Mouse (Mus musculus) adrenal gland, adult 2 months (tissue): Measurements from ENCODE around the gene Ambra1. TPM values are rescaled to one million over a fixed set of nuclear protein-coding genes. Genes with fewer than 3 reads are reported as not detected.
"Not testable (repeated sequence)": the region's sequence is repeated elsewhere in the genome, so short reads cannot be mapped to it uniquely, and the experiment has no call there.

ENCODE experiments used
- DNase-seq: peaks from one replicate; pipeline ENCODE4 v3.0.0; 2021
- long read RNA-seq: library from polyadenylated mRNA; stranded (forward); transcript quantifications from one replicate; pipeline ENCODE4 v2.0.0, GENCODE M21; 2021
- polyA plus RNA-seq: library from polyadenylated mRNA; depleted of rRNA; stranded (reverse); fragments of >200 nt; gene quantifications from 2 replicates; pipeline ENCODE4 v1.2.3, GENCODE M21; 2012; rRNA removed
- total RNA-seq, 2 experiments: library from RNA; stranded (reverse); gene quantifications; 2 replicates each; pipeline ENCODE4 v1.2.3; 2021

The Ambra1 gene
- 10 to 100 TPM; 31.0 to 34.1 TPM for total RNA-seq
- polyA plus RNA-seq: 23.8 and 29.8 TPM in 2 replicates
- long read RNA-seq, full-length matches to known transcripts: 8 of 15 reads
- long read RNA-seq, partial matches to known transcripts: 3 of 15 reads
- long read RNA-seq, other reads (novel, unspliced or antisense): 4 of 15 reads

- peak; percentile 90 for DNase-seq
Measured at GRCm38 (mm10) chr2:91729971-91730821, at the start of gene Ambra1. Gene Ambra1 (plus strand): TSS chr2:91730134.

DNA sequence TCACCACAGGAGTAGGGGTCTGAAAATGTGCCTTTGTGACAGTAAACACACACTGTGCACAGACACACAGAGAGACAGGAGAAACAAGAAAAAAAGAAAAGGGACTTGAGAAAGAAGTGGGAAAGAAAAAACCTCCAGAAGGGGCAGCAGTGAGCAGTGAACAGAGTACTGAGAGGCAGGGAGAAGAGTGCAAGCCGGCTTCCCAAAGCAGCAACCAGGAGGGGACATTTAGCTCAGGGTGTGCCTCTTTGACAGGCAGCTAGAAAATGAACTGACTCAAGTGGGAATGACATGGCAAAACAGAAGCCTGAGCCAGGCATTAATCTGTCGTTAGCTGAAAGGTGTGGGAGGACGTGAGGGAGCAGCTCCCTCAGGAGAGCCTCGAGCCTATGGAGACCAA lies 47.1 kb upstream of the Ambra1 start:
- peak; percentile 29 for DNase-seq

DNA sequence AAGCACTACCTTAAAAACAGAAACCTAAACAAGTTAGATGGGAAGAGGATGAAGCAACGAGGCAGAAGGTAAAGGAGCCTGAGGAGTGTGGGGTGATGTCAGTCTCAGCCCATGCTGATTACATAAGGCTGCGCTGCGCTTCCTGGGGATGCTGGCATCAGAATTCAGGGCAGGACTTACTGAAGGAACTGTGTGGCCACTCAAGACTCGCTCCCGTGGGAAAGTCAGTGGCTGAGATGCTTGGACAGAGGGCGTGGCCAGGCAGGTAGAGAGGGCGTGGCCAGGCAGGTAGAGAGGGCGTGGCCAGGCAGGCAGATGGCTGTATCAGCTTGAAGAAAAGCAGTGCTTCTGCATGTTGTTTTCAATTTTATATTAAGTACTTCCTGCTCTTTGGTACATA lies 46.0 kb upstream of the Ambra1 start:
- DNase-seq: no peak

DNA sequence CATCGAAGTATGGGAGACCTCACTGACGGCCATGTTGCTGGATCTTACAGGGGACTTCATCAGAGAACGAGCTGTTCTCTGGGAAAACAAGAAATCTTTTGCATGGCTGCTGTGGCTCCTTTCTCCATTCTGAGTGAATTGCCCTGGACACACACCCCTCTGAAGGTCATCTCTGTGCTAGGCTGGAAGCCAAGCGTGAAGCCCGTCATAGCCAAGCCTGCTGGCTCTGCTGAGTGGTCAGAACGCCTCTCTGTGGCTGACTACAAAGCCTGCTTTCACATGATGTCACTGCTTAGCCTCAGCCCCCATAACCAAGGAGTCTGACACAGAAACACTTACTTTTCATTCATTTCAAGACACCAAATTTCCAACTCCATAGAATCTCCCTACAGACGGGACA lies 40.5 kb upstream of the Ambra1 start:
- DNase-seq: peak; percentile 93

DNA sequence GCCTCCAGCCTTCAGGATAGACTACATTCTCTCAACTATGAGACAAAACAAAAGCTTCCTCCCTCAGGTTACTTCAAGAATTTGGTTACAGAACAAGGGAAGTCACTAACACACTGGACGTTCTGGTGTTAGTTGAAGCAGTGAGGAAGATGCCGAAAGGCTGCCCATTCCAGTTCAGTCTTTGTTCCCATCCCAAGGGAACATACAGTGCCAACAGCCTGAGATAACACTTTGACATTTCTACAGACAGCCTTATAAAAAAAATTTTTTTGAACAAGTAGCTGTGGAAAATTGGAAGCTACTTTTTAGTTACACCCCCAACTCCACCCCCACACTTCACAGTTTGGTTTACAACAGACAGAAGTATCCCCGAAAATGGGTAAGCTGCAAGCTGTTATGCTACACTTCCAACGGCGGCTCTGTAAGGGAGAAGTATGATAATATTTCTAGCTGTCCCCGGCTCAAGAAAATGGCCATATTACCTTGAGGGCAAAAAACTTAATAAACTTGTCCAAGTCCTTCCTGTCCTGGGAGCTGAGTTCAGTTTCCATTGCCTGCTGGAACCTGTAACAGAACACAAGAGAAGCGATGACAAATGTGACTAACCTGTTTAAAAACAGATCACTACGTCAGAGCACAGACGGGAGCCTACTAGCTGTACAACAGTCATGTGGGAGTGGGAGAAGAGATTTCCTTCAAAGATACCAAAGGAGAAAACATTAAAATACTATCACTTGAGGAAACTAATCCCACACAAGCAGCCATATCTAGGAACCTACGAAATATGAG lies 34.3 kb upstream of the Ambra1 start:
- DNase-seq: no peak

DNA sequence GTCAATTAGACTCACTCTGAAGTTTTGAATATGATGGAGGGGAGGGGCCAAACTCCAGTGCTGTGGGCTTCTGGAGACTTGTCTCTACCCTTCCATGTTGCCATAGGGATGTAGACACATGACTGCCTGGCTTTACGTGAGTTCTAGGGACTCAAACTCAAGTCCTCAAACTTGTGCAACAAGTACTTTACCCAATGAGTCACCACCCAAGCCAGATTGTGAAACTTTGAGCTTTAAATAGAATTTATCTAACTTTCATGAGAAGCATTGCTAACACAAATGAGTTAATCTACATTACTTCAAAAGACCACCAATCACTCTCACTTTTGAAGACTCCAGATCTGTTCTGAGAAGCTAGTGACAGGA lies 33.7 kb upstream of the Ambra1 start:
- DNase-seq: peak; percentile 37

GRCm38 (mm10) chr2:91699225-91699624 lies 30.7 kb upstream of the Ambra1 start:
- DNase-seq: no peak

GRCm38 (mm10) chr2:91701366-91701765 lies 28.6 kb upstream of the Ambra1 start:
- DNase-seq: no peak

DNA sequence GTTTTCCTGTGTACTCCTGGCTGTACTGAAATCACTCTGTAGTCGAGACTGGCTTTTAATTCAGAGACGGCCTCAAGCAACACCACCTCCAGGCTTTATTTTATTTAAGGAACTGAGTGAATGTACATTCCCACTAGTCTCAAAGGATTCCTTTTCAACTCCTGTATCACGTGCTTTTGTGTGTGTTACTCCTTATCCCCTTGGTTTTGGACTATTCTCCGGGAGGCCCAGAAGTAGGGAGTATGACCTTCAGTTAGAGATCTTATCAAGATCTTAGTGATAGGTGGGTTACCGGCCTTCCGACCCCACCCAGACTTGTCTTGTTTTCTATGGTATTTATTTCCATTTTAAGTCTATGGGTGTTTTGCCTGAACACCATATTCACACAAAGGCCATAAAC lies 24.2 kb upstream of the Ambra1 start:
- DNase-seq: no peak

DNA sequence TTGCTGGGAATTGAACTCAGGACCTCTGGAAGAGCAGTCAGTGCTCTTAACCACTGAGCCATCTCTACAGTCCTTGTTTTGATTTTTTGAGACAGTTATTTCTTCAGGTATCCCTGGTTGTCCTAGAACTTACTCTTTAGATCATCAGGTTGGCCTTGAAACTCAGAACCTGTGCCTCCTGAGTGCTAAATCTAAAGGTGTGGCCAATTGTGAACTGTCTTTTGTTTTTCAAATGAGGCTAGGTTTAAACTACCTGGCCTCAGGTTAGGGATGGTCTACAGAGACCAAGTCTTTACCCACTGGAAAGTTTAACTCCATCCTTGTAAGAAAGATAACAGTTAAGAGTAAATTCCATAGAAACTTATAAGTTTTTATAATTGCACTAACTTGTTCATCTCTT lies 23.5 kb upstream of the Ambra1 start:
- DNase-seq: no peak

DNA sequence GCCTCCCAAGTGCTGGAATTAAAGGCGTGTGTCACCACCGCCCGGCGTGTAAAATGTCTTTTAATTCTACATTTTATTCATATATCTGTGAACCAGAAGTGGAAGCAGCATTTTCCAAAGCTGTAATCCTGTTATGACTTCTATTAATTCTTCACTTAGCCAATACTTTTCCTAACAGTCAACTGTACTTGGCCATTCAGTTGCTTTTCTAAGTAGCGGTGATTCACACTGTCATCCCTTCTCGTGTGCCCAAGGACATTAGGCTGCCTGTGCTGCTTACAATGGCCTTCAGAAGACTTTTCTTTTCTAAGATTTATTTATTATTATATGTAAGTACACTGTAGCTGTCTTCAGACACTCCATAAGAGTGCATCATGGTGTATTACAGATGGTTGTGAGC lies 21.6 kb upstream of the Ambra1 start:
- peak; percentile 56 for DNase-seq

DNA sequence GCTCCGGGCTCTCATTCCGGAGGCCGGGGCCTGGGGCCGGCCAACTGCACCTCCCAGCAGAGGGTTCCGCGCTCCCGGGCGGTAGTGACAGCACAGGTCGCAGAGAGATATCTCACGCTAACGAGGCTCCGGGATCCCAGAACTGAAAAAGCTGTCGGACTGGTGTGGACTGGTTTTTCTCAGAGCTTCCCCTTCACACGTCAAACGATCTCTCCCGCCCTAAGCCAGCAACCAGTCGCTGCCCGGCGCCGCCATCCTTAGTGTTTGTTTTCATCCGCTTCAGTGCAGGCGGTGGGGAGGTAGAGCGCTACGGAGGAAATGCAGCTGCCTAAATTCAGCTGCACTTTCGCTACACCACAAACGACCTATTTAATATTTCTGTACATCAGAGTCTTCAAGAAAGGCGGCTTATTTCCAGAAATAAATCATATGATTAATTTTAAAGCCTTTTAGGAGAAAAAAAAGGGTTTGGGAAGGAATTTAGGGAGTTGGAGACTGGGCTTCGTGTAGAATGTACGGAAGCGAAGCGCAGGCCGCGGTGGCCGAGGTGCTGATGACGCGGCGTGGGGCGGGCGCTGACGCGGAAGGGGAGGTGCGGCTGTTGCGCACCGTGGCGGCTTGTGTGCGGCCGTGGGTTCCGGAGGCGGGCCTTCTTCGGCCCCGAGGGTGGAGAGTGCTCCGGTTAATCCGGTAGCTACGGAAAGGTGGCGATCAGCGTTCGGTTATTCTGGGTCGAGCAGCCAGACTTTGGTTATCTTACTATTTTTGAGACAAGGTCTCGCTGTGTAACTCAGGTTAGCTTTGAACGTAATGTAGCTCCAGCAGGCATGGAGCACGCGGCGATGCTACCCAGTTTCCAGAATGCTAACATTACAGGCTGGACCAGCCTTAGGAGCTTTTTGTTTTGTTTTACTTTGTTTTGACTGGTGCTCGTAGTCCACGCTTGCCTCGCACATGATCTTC lies 19.4 kb upstream of the Ambra1 start, which contains the start of the genes Atg13 and Harbi1:
Gene Atg13 (minus strand): TSS at position 305 of the 963 bp plus-strand sequence.
Gene Harbi1 (plus strand): TSS at position 581 of the 963 bp plus-strand sequence.
- peak; percentile 95 for DNase-seq

DNA sequence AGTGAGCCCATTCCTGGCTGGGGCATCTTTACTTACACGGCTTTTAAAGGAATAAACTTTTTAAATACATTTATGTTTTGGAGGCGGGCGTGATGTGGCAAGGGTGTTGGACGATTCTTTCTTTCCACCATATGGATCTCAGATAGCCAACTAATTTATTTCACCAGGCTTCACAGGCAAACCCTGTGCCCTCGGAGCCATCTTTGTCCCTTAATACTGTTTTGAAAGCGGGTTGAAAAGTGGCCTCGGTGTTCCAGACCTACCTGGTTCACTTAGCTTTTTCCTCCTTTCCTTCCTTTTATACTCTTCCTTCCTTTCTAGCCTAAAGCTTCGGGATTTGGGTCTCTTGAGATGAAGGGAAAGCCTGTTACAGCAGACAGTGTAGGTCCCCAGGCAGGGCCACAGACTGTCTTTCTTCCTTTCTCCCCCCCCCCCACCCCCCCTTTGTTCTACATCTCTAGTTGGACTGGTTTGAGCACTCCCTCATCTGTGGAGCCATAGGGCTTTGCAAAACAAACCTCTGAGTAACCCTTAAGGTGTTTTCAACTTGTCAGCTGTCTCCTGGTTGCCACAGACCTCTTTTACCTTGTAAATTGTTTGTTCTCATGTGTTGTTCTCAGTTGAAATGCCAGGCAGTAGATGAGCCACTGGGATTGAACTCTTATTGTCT lies 18.5 kb upstream of the Ambra1 start:
- DNase-seq: no peak

DNA sequence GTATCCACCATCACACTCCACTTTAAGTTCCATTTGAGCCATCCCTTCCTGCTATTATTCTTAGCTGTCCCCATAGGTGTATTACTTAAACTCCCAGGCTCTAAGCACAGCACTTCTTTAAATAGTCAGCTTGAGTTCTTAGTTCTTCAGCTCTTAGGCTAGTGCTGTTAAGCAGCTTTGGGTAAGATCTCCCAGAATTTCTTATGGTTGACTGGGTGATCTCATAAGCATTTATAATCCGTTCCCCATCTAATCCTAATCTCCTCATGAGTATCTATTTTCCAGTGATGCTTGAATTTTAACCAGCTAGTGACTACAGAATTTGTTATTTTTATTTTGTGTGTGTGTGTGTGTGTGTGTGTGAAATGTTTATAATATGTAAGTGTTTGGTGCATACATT lies 15.0 kb upstream of the Ambra1 start:
- DNase-seq: no peak

DNA sequence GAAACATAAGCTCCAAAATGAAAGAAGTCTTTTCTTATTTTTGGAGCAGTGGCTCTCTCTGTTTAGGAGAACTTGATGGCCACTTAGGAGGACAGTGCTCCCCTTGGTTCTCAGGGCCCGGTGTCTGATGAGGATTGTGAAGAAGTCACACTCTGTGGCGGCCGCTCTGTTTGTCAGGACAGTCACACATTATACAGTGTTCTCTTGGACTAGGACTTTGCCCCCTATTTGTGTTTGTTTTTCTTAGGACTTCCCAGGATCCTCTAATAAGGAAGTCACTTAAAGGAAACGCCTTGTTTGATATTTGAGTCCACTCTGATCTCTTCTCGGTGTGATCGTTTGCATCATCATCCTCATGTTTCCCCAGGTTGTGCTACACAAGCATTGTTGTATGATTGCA lies 11.7 kb upstream of the Ambra1 start:
- DNase-seq: no peak

GRCm38 (mm10) chr2:91723382-91723781 lies 6.6 kb upstream of the Ambra1 start:
- no peak for DNase-seq

- DNase-seq: no peak
Measured at GRCm38 (mm10) chr2:91723951-91724350, 6.0 kb upstream of the Ambra1 start.

- no peak for DNase-seq
Measured at GRCm38 (mm10) chr2:91724716-91725115, 5.2 kb upstream of the Ambra1 start.

DNA sequence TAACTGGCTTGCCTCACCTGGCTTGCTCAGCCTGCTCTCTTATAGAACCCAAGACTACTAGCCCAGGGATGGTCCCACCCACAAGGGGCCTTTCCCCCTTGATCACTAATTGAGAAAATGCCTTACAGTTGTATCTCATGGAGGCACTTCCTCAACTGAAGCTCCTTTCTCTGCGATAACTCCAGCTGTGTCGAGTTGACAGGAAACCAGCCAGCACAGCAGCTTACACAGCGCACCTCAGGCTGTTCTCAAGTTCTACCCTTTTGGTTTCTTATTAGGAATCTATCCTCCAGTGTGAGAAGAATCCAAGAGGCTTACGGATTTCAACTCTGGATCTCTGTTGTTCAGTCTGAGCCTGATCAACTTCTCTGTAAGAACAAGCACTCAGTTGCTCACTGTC lies 4.5 kb upstream of the Ambra1 start:
- DNase-seq: not testable (repeated sequence)

GRCm38 (mm10) chr2:91727011-91727410 lies 2.9 kb upstream of the Ambra1 start:
- DNase-seq: no peak

- DNase-seq: no peak
Measured at GRCm38 (mm10) chr2:91729571-91729970, 363 bp upstream of the Ambra1 start.
